Mouse (Mus musculus) megakaryocyte, embryonic 14.5 days (primary cell): ENCODE measurements at regions not wholly inside any gene's neighbourhood (a gene's known extent, or its start where the extent isn't known, plus 50 kb on each side); places are given as distances from the start of the nearest gene placed in this dataset.

ENCODE experiments used
- H3K27me3 ChIP-seq: replicated peaks from 2 replicates; pipeline ENCODE3; 2012; ENCODE audit warnings: inconsistent platforms
- H3K36me3 ChIP-seq: replicated peaks from 2 replicates; pipeline ENCODE3; 2012; ENCODE audit warnings: low read length, inconsistent platforms, mixed read lengths
- H3K4me1 ChIP-seq: 2 replicates; pipeline ENCODE4 v1.6.1; 2012; ENCODE audit warnings: inconsistent platforms
- H3K4me3 ChIP-seq: replicated peaks from 2 replicates; pipeline ENCODE3; 2012; ENCODE audit warnings: moderate library complexity, mild to moderate bottlenecking, inconsistent platforms
- H3K9me3 ChIP-seq: 2 replicates; pipeline ENCODE4 v1.6.1; 2012; ENCODE audit warnings: inconsistent platforms
- FLI1 ChIP-seq: IDR thresholded peaks from 2 replicates; pipeline ENCODE4 v1.6.1; 2012; ENCODE audit warnings: low read length, inconsistent platforms, mixed read lengths
- GATA1 ChIP-seq: IDR thresholded peaks from 3 replicates; pipeline ENCODE4 v1.6.1; 2012; ENCODE audit warnings: mixed read lengths, low read length, inconsistent platforms, borderline replicate concordance

GRCm38 (mm10) chr10:98538706-98539105 lies 375.5 kb upstream of the Atp2b1 start:
- no peaks in the 10 kb centered on the region for H3K4me1 ChIP-seq
- H3K9me3 ChIP-seq, result no peaks in the 10 kb centered on the region
- H3K4me3 ChIP-seq, result no peak overlapping the region
- H3K27me3 ChIP-seq, result no peaks in the 10 kb centered on the region
- no peaks in the 10 kb centered on the region for H3K36me3 ChIP-seq
- no peak for TF ChIP-seq GATA1
- no peak for TF ChIP-seq FLI1

GRCm38 (mm10) chr10:98541062-98541461 lies 373.1 kb upstream of the Atp2b1 start:
- TF ChIP-seq FLI1 (no peak), GATA1 (no peak)
- Histone ChIP-seq H3K4me1 (no peaks in the 10 kb centered on the region), H3K36me3 (no peaks in the 10 kb centered on the region), H3K9me3 (no peaks in the 10 kb centered on the region), H3K27me3 (no peaks in the 10 kb centered on the region), H3K4me3 (no peak overlapping the region)

- H3K9me3 ChIP-seq, result no peaks in the 10 kb centered on the region
- no peaks in the 10 kb centered on the region for H3K36me3 ChIP-seq
- H3K4me3 ChIP-seq, result no peak overlapping the region
- no peaks in the 10 kb centered on the region for H3K4me1 ChIP-seq
- TF ChIP-seq FLI1 (no peak), GATA1 (no peak)
- H3K27me3 ChIP-seq, result no peaks in the 10 kb centered on the region
Observed at GRCm38 (mm10) chr10:98542072-98542471, 372.1 kb upstream of the Atp2b1 start.

- H3K27me3 ChIP-seq, result no peaks in the 10 kb centered on the region
- no peaks in the 10 kb centered on the region for H3K9me3 ChIP-seq
- H3K36me3 ChIP-seq, result no peaks in the 10 kb centered on the region
- no peaks in the 10 kb centered on the region for H3K4me1 ChIP-seq
- TF ChIP-seq GATA1 (no peak), FLI1 (no peak)
- no peak overlapping the region for H3K4me3 ChIP-seq
Observed at GRCm38 (mm10) chr10:98543253-98543997, 370.8 kb upstream of the Atp2b1 start.

DNA sequence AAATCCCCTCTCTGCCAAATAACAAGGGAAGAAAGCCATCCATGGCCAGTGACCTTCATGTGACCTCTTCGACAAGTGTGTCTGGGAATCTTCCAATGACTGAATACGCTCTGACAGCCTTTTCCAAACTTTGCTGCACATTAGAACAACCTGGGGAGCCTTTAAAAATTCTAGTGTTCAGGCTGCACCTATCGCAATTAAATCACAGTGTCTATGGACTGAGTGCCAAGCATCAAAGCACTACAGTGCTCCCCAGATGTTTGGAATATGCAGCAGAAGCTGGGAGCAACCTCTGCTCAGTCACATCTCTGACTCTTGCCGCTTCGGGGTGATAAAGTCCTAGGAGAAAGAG lies 370.2 kb upstream of the Atp2b1 start:
- no peaks in the 10 kb centered on the region for H3K36me3 ChIP-seq
- TF ChIP-seq FLI1 (no peak), GATA1 (no peak)
- no peak overlapping the region for H3K4me3 ChIP-seq
- H3K27me3 ChIP-seq, result no peaks in the 10 kb centered on the region
- H3K9me3 ChIP-seq, result no peaks in the 10 kb centered on the region
- no peaks in the 10 kb centered on the region for H3K4me1 ChIP-seq

DNA sequence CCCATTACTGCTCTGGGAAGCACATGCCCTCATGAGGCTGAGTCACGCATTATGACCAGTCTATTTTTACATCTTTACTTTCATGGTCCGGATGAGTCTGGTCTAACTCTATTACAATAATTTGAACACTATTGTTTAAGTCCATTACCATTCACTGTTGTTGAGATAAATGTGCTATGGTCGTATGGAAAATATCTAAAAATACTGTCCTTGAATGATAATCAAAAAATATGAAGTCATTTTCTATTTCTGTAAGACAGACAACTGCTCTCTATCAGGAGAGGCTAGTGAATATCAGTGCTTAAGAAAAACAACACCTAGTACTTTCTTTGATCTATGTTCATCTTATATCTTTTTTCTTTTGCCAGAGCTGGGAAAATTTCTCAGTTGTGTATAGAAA lies 359.6 kb upstream of the Atp2b1 start:
- no peaks in the 10 kb centered on the region for H3K27me3 ChIP-seq
- H3K4me3 ChIP-seq, result no peak overlapping the region
- no peaks in the 10 kb centered on the region for H3K4me1 ChIP-seq
- no peaks in the 10 kb centered on the region for H3K36me3 ChIP-seq
- H3K9me3 ChIP-seq, result 0 out of 2 replicates have a peak, but pooled peaks cover 4% of the 10 kb centered on the region
- no peak for TF ChIP-seq GATA1

DNA sequence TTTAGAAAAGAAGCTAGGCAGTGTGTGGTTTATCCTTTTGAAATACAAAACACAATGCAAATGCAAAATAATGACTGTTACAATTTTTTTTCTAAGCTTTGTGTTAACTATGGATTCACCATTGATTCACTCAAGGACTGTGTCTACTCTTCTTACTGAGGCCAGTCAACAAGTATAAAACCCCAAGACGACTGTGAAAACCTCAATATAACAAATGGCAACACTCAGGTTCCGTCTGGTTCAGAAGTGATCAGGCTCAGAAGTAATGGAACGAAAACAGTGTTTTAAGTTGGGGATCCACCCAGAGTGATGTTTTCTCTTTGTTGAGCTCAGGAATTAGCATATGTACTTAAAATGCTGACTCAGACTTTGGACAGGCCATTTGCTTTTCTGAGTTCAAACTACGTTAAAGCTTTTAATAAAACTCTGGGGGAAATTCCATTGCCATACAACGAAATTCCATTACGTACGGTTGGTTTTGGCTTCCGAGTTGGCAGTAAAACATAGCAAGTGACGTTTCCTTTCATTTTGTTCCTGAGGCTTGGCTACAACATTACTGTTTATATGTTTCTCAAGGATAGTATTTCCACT lies 356.6 kb upstream of the Atp2b1 start:
- Histone ChIP-seq H3K4me1 (no peaks in the 10 kb centered on the region), H3K4me3 (no peak overlapping the region), H3K27me3 (no peaks in the 10 kb centered on the region), H3K36me3 (no peaks in the 10 kb centered on the region), H3K9me3 (0 out of 2 replicates have a peak, but pooled peaks cover 3% of the 10 kb centered on the region)
- TF ChIP-seq GATA1 (no peak), FLI1 (no peak)

- Histone ChIP-seq H3K36me3 (no peaks in the 10 kb centered on the region), H3K9me3 (no peaks in the 10 kb centered on the region), H3K4me3 (no peak overlapping the region), H3K4me1 (no peaks in the 10 kb centered on the region), H3K27me3 (no peaks in the 10 kb centered on the region)
- TF ChIP-seq GATA1 (no peak), FLI1 (no peak)
Observed at GRCm38 (mm10) chr10:98558560-98558959, 355.6 kb upstream of the Atp2b1 start.

GRCm38 (mm10) chr10:98562297-98562912 lies 351.8 kb upstream of the Atp2b1 start:
- no peak for TF ChIP-seq GATA1
- no peak for TF ChIP-seq FLI1
- Histone ChIP-seq H3K9me3 (no peaks in the 10 kb centered on the region), H3K36me3 (no peaks in the 10 kb centered on the region), H3K4me3 (no peak overlapping the region), H3K4me1 (no peaks in the 10 kb centered on the region), H3K27me3 (no peaks in the 10 kb centered on the region)
